Mouse (Mus musculus): ENCODE results near the gene Etv2.

GRCm38 (mm10) chr7:30589435-30590301 is 46.0 kb downstream of the Etv2 start:
- no peak for TF ChIP-seq POLR2A (IDR thresholded peaks at IDR 0.05; ENCODE audit: insufficient read length, low read depth)
- no peak for TF ChIP-seq CEBPB (IDR thresholded peaks at IDR 0.05; ENCODE audit: insufficient read depth, poor library complexity, severe bottlenecking)
- no peak for TF ChIP-seq USF1 (IDR thresholded peaks at IDR 0.05; ENCODE audit: low read depth)
- TF ChIP-seq TCF12 (IDR thresholded peaks at IDR 0.05; ENCODE audit: insufficient read depth, poor library complexity, severe bottlenecking), result no peak
- TF ChIP-seq MYOD1 (IDR thresholded peaks at IDR 0.05; ENCODE audit: control insufficient read depth in 1 of 3, insufficient read length in 2 of 3, low read depth in 2 of 3), result no peak
- no peak for TF ChIP-seq MYOG (IDR thresholded peaks at IDR 0.05; ENCODE audit: control insufficient read depth in 1 of 3, insufficient read depth in 1 of 3, insufficient read length in 2 of 3, low read depth in 2 of 3)
